Mouse (Mus musculus): ENCODE measurements at regions not wholly inside any gene's neighbourhood (a gene's known extent, or its start where the extent isn't known, plus 50 kb on each side); places are given as distances from the start of the nearest gene placed in this dataset.

DNA sequence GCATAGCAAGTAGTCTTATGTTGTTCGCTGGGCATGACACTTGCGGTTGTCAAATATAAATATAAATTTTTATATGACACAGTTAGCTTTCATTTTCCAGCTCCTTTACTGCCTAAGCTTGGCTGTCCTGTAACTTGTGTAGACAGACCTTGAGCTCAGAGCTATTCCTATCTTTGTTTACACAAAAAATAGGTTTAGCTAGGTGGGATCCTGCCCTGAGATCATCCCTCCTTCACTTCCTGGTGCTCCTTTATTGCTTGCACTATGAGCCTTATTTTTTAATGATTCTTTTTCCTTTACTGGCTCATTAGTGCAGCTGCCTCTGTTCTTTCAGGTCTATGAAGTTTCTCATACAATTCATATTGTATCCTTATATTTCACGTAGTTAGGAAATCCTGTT, 375.6 kb upstream of the Tfap2d start:
- H3K4me1 ChIP-seq (ENCODE audit: insufficient read depth, low read length), result no peaks in the 10 kb centered on the region
- H3K9me3 ChIP-seq (ENCODE audit: low read length), result peaks cover 7% of the 10 kb centered on the region; the same call in 1 of the 2 replicates
- ATAC-seq (ENCODE audit: low FRiP score) (no peak), DNase-seq (ENCODE audit: low spot score) (no peak)
- H3K27ac ChIP-seq (ENCODE audit: low read depth, low read length), result no peak overlapping the region
- H3K36me3 ChIP-seq (ENCODE audit: insufficient read depth, low read length), result no peaks in the 10 kb centered on the region
- no peak for TF ChIP-seq CTCF (IDR thresholded peaks at IDR 0.05)
- no peak overlapping the region for H3K9ac ChIP-seq (replicated peaks; ENCODE audit: low read length, poor library complexity, severe bottlenecking)
- H3K4me2 ChIP-seq (ENCODE audit: low read depth, low read length, poor library complexity, severe bottlenecking), result no peak overlapping the region
- no peaks in the 10 kb centered on the region for H3K27me3 ChIP-seq (ENCODE audit: insufficient read depth, low read length)
- 92% methylated on average over 3 of the region's 3 CpGs for WGBS
- no peak overlapping the region for H3K4me3 ChIP-seq (ENCODE audit: low read depth, low read length)

DNA sequence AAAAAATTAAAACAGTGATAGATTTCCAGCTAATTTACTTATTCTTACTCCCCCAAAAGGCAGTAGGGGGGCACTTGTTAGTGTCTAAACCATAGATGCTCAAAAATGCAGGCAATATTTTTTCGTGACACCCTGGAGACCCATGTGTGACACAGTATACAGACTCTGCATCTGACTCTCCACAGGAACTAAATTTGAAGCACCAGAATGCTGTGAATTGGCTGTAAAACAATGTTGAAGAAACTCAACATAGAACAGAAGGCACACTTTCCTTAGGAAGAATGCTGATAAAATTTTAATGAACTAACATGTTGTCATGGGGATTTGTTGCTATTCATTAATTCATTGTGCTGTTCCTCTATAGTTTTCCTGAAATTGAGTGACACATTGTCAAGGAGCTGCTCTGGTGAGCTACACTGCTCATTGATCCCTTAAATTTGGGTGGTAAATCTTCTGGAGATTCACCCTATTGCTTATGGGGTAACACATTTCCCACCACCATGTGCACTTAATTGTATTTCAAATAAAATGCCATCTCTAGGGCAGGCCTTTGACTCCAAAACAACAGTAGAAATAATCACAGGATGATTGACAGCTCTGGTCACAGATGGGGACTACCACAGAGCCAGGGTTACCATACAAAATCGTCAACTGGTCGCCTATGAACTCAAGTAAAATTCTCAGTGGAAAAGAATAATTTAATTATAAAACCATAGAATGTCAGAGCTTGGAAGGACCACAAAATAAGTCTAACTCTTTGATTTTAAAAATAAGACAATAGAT, 344.3 kb upstream of the Tfap2d start:
- Histone ChIP-seq H3K27ac (ENCODE audit: low read depth, low read length) (no peak overlapping the region), H3K36me3 (ENCODE audit: insufficient read depth, low read length) (no peaks in the 10 kb centered on the region), H3K4me3 (ENCODE audit: low read depth, low read length) (no peak overlapping the region), H3K27me3 (ENCODE audit: insufficient read depth, low read length) (no peaks in the 10 kb centered on the region), H3K9ac (replicated peaks; ENCODE audit: low read length, poor library complexity, severe bottlenecking) (no peak overlapping the region), H3K4me1 (ENCODE audit: insufficient read depth, low read length) (no peaks in the 10 kb centered on the region), H3K4me2 (ENCODE audit: low read depth, low read length, poor library complexity, severe bottlenecking) (no peak overlapping the region), H3K9me3 (ENCODE audit: low read length) (no peaks in the 10 kb centered on the region)
- no peak for TF ChIP-seq CTCF (IDR thresholded peaks at IDR 0.05)
- peak; percentile 19 for DNase-seq (ENCODE audit: low spot score)
- ATAC-seq (ENCODE audit: low FRiP score), result no peak
- 38% methylated on average over 3 of the region's 3 CpGs for WGBS

DNA sequence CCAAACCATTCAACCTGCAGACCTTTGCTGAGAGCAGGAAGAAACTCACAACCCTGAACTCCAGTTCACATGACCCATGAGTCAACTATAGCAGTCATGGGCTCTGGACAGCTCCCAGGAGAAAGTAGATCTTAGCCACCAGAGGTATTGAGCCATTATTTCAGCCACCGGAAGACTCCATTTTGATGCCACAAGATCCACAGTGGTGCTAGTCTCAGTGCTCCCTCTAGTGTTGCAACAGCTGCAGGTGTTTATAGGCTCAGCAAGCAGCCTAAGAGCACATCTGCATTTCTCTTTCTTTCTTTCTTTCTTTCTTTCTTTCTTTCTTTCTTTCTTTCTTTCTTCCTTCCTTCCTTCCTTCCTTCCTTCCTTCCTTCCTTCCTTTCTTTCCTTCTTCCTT, 309.2 kb upstream of the Tfap2d start:
- H3K9ac ChIP-seq (replicated peaks; ENCODE audit: low read length, poor library complexity, severe bottlenecking), result no peak overlapping the region
- H3K4me1 ChIP-seq (ENCODE audit: insufficient read depth, low read length), result no peaks in the 10 kb centered on the region
- no peaks in the 10 kb centered on the region for H3K36me3 ChIP-seq (ENCODE audit: insufficient read depth, low read length)
- no peak overlapping the region for H3K27ac ChIP-seq (ENCODE audit: low read depth, low read length)
- no peaks in the 10 kb centered on the region for H3K9me3 ChIP-seq (ENCODE audit: low read length)
- no peaks in the 10 kb centered on the region for H3K27me3 ChIP-seq (ENCODE audit: insufficient read depth, low read length)
- no peak overlapping the region for H3K4me3 ChIP-seq (ENCODE audit: low read depth, low read length)
- no peak overlapping the region for H3K4me2 ChIP-seq (ENCODE audit: low read depth, low read length, poor library complexity, severe bottlenecking)
- ATAC-seq (ENCODE audit: low FRiP score) (no peak), DNase-seq (ENCODE audit: low spot score) (no peak)
- 67% methylated on average over 1 of the region's 1 CpGs for WGBS
- 0 out of 2 replicates have a peak, but pooled peaks have one; percentile 15 for TF ChIP-seq CTCF (IDR thresholded peaks at IDR 0.05)
